Mouse (Mus musculus) adrenal gland, adult 2 months (tissue): Measurements from ENCODE around the gene Zdhhc8. TPM values are rescaled to one million over a fixed set of nuclear protein-coding genes. Genes with fewer than 3 reads are reported as not detected.
"Not testable (repeated sequence)": the region's sequence is repeated elsewhere in the genome, so short reads cannot be mapped to it uniquely, and the experiment has no call there.

Source experiments
- DNase-seq: peaks from one replicate; pipeline ENCODE4 v3.0.0; 2021
- microRNA-seq, 2 experiments: library from miRNA; unstranded; fragments of <30 nt; microRNA quantifications; one replicate each; pipeline ENCODE4 v1.2.0; 2021
- polyA plus RNA-seq: library from polyadenylated mRNA; depleted of rRNA; stranded (reverse); fragments of >200 nt; gene quantifications from 2 replicates; pipeline ENCODE4 v1.2.3, GENCODE M21; 2012; rRNA removed
- total RNA-seq, 2 experiments: library from RNA; stranded (reverse); gene quantifications; 2 replicates each; pipeline ENCODE4 v1.2.3; 2021

Gene Zdhhc8
- total and polyA plus RNA-seq, 3 experiments, result 23.3 to 182 (median 23.8) TPM

GRCm38 (mm10) chr16:18195561-18195960 lies 39.4 kb downstream of the Zdhhc8 start:
- DNase-seq, result not testable (repeated sequence)

GRCm38 (mm10) chr16:18195068-18195467 lies 39.9 kb downstream of the Zdhhc8 start:
- no peak for DNase-seq

- DNase-seq, result no peak
Observed at GRCm38 (mm10) chr16:18194208-18194985, 40.5 kb downstream of the Zdhhc8 start.

GRCm38 (mm10) chr16:18191006-18191405 lies 43.9 kb downstream of the Zdhhc8 start:
- DNase-seq, result no peak

DNA sequence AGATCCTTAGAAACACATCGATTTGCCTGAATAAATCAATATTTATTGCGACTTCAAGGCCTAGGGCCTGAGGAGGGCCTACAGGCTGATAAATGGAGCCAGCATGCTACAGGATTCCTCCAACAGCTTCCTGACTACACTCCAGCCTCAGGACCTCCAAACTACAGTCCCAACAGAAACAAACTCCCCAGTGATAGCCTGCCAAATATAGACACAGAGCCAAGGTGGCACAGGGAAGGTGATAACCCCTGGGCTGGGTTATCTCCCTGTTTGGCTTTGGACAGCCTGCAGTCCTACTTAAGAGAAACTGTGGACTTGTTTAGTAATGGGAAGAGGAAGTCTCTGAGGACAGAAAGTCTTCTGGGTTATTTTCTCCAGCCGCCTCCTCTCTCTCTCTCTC lies 47.7 kb downstream of the Zdhhc8 start:
- DNase-seq, result no peak

GRCm38 (mm10) chr16:18186798-18187197 lies 48.1 kb downstream of the Zdhhc8 start:
- DNase-seq, result no peak

- DNase-seq, result no peak
Observed at GRCm38 (mm10) chr16:18185715-18186449, 49.1 kb downstream of the Zdhhc8 start.

GRCm38 (mm10) chr16:18182766-18183165 lies 52.2 kb downstream of the Zdhhc8 start:
- DNase-seq, result no peak

GRCm38 (mm10) chr16:18181398-18181797 lies 53.5 kb downstream of the Zdhhc8 start:
- no peak for DNase-seq

- no peak for DNase-seq
Observed at GRCm38 (mm10) chr16:18179591-18179990, 55.3 kb downstream of the Zdhhc8 start.

DNA sequence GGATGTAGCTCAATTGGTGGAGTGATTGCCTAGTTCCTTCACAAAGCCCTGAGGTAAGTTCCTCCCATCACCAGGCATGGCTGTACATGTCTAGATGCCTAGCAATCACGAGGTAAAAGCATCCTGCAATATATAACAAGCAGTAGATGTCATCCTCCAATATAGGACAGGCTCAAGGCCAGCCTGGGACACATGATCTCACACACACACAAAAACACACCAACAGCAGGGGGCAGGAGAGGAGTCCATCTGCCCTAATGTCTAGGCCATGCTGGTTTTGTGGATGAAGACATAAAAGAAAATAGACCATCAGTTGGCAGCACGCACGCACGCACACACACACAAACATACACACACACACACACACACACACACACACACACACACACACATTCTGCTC lies 58.2 kb downstream of the Zdhhc8 start:
- no peak for DNase-seq

- no peak for DNase-seq
Observed at GRCm38 (mm10) chr16:18175817-18176541, 59.0 kb downstream of the Zdhhc8 start.

DNA sequence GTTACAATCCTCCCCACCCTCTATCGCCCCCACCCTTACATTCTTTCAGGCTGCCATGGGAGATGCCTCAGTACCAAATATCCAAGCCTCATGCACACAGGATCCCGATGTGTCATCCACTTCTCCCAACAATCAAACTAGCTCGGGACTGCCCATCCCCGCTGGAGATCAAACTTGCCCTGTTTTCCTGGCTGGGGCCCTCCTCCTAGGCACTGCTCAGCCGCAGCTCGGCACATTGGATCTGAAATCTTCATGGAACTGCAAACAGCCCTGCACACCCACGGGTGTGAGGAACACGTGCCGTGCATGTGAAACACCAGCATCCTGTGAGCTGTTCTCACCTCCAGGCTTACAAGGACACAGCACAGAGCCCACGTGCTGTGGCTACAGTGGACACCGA lies 61.1 kb downstream of the Zdhhc8 start:
- no peak for DNase-seq

- no peak for DNase-seq
Observed at GRCm38 (mm10) chr16:18173231-18173630, 61.7 kb downstream of the Zdhhc8 start.

GRCm38 (mm10) chr16:18172266-18172855 lies 62.6 kb downstream of the Zdhhc8 start:
- DNase-seq, result peak; percentile 68

Small RNA genes within 50 kb of the gene (microRNA-seq; reads per million reads assigned to microRNA genes)
- gene Gm24572 (0.44 to 3.3 reads per million in 2 experiments), gene Mir1306 (74.0 to 175 reads per million in 2 experiments)

Other genes with a start within 250 kb of the Zdhhc8 start
- 10 to 100 TPM; 71.3 to 75.7 TPM for gene Dgcr6, start 182.3 kb downstream of the Zdhhc8 start, total RNA-seq
- 127 and 132 TPM in 2 replicates for gene Dgcr6, start 182.3 kb downstream of the Zdhhc8 start, polyA plus RNA-seq
- 10 to 100 TPM; 30.2 to 46.7 TPM for gene Prodh, start 144.9 kb downstream of the Zdhhc8 start, total RNA-seq
- gene Prodh, start 144.9 kb downstream of the Zdhhc8 start, polyA plus RNA-seq, result 68.7 and 99.1 TPM in 2 replicates
- under 1 TPM; 0.14 to 0.23 TPM for gene Rtn4r, start 107.5 kb downstream of the Zdhhc8 start, total RNA-seq
- 0.58 and 0.90 TPM in 2 replicates for gene Rtn4r, start 107.5 kb downstream of the Zdhhc8 start, polyA plus RNA-seq
- gene Ccdc188, start 17.3 kb downstream of the Zdhhc8 start, total RNA-seq, result not detected
- gene Ccdc188, start 17.3 kb downstream of the Zdhhc8 start, polyA plus RNA-seq, result not detected in 2 replicates
- gene Trmt2a, start 13.5 kb upstream of the Zdhhc8 start, total RNA-seq, result 10 to 100 TPM; 53.2 to 55.5 TPM
- 32.8 and 45.4 TPM in 2 replicates for gene Trmt2a, start 13.5 kb upstream of the Zdhhc8 start, polyA plus RNA-seq
- 100 to 1,000 TPM; 139 to 162 TPM for gene Ranbp1, start 13.6 kb upstream of the Zdhhc8 start, total RNA-seq
- gene Ranbp1, start 13.6 kb upstream of the Zdhhc8 start, polyA plus RNA-seq, result 141 and 175 TPM in 2 replicates
- 1 to 10 TPM in 1 of 2 experiments, not detected in 1; 2.7 TPM for gene Gm49776, start 23.2 kb upstream of the Zdhhc8 start, total RNA-seq
- not detected in 2 replicates for gene Gm49776, start 23.2 kb upstream of the Zdhhc8 start, polyA plus RNA-seq
- 10 to 100 TPM; 23.3 to 27.3 TPM for gene Dgcr8, start 54.1 kb upstream of the Zdhhc8 start, total RNA-seq
- gene Dgcr8, start 54.1 kb upstream of the Zdhhc8 start, polyA plus RNA-seq, result 12.3 and 20.6 TPM in 2 replicates
- gene Tango2, start 113.0 kb upstream of the Zdhhc8 start, total RNA-seq, result 10 to 100 TPM; 36.1 to 37.1 TPM
- gene Tango2, start 113.0 kb upstream of the Zdhhc8 start, polyA plus RNA-seq, result 40.6 and 51.1 TPM in 2 replicates
- gene Arvcf, start 113.0 kb upstream of the Zdhhc8 start, total RNA-seq, result 10 to 100 TPM; 33.4 to 48.9 TPM
- 54.2 and 59.1 TPM in 2 replicates for gene Arvcf, start 113.0 kb upstream of the Zdhhc8 start, polyA plus RNA-seq
- gene Txnrd2, start 191.2 kb upstream of the Zdhhc8 start, total RNA-seq, result 10 to 100 TPM; 73.3 TPM
- 50.3 and 64.6 TPM in 2 replicates for gene Txnrd2, start 191.2 kb upstream of the Zdhhc8 start, polyA plus RNA-seq
- gene Comt, start 191.7 kb upstream of the Zdhhc8 start, total RNA-seq, result 100 to 1,000 TPM; 203 to 288 TPM
- gene Comt, start 191.7 kb upstream of the Zdhhc8 start, polyA plus RNA-seq, result 407 and 432 TPM in 2 replicates